Mouse (Mus musculus) megakaryocyte-erythroid progenitor cell, adult 5-6 weeks (primary cell): ENCODE measurements around the gene Faim2. TPM values are rescaled to one million over a fixed set of nuclear protein-coding genes. Genes with fewer than 3 reads are reported as not detected.

Experiments
- ATAC-seq: replicated peaks from 2 replicates; pipeline ENCODE4 v1.8.0; 2016; ENCODE audit warnings: mild to moderate bottlenecking, inconsistent platforms; ENCODE audit not compliant: severe bottlenecking, poor library complexity, low FRiP score, low TSS enrichment
- total RNA-seq, 2 experiments: library from RNA; stranded (forward) in 1 of 2; stranded (reverse) in 1 of 2; fragments of 200-1000, 215-1000 nt in 1 of 2; fragments of >200 nt in 1 of 2; fragmentation: Nextera tagmentation in 1 of 2; gene quantifications; 2 replicates each; pipeline ENCODE4 v1.2.3; 2014 to 2017

Gene Faim2
- total RNA-seq (2014; fragmentation: Nextera tagmentation) (not detected in 2 replicates), total RNA-seq (2017) (not detected in 2 replicates)

- ATAC-seq: no peak
These were observed at the start of gene Faim2 for GRCm38 (mm10) chr15:99527629-99528353. Gene Faim2, minus strand, starts transcription at chr15:99528165.

GRCm38 (mm10) chr15:99569123-99569522 lies 41.2 kb upstream of the Faim2 start:
- ATAC-seq: no peak

- no peak for ATAC-seq
These were observed 40.7 kb upstream of the Faim2 start for GRCm38 (mm10) chr15:99568682-99569081.

GRCm38 (mm10) chr15:99567371-99567770 lies 39.4 kb upstream of the Faim2 start:
- no peak for ATAC-seq

- no peak for ATAC-seq
These were observed 32.3 kb upstream of the Faim2 start for GRCm38 (mm10) chr15:99560246-99560645.

GRCm38 (mm10) chr15:99558947-99559346 lies 31.0 kb upstream of the Faim2 start:
- ATAC-seq: no peak

- ATAC-seq: no peak
These were observed 25.8 kb upstream of the Faim2 start for GRCm38 (mm10) chr15:99553767-99554166.

GRCm38 (mm10) chr15:99549901-99550300 lies 21.9 kb upstream of the Faim2 start:
- ATAC-seq: no peak

GRCm38 (mm10) chr15:99547732-99548131 lies 19.8 kb upstream of the Faim2 start:
- ATAC-seq: no peak

- ATAC-seq: no peak
These were observed 18.6 kb upstream of the Faim2 start for GRCm38 (mm10) chr15:99546596-99546995.

GRCm38 (mm10) chr15:99544047-99544446 lies 16.1 kb upstream of the Faim2 start:
- no peak for ATAC-seq

GRCm38 (mm10) chr15:99539891-99540290 lies 11.9 kb upstream of the Faim2 start:
- ATAC-seq: no peak

GRCm38 (mm10) chr15:99536889-99537862 lies 9.2 kb upstream of the Faim2 start:
- no peak for ATAC-seq

GRCm38 (mm10) chr15:99532023-99532422 lies 4.1 kb upstream of the Faim2 start:
- ATAC-seq: no peak

- no peak for ATAC-seq
These were observed 3.2 kb upstream of the Faim2 start for GRCm38 (mm10) chr15:99531146-99531545.

GRCm38 (mm10) chr15:99526681-99527080 lies 1.3 kb downstream of the Faim2 start:
- ATAC-seq: no peak

GRCm38 (mm10) chr15:99520306-99520705 lies 7.7 kb downstream of the Faim2 start:
- no peak; the same call in 1 of the 2 replicates for ATAC-seq

- ATAC-seq: no peak
These were observed 8.3 kb downstream of the Faim2 start for GRCm38 (mm10) chr15:99519626-99520025.

GRCm38 (mm10) chr15:99517715-99518114 lies 10.2 kb downstream of the Faim2 start:
- ATAC-seq: no peak

GRCm38 (mm10) chr15:99516715-99517114 lies 11.2 kb downstream of the Faim2 start:
- ATAC-seq: no peak
